Mouse (Mus musculus) retina, embryonic 14.5 days (tissue): Measurements from ENCODE around the gene Btk.
A peak's percentile ranks its signal among the peaks of the same experiment; 100 is the strongest.

Source experiments
- DNase-seq: peaks from one replicate; pipeline ENCODE4 v3.0.0-alpha.2; 2015; ENCODE audit warnings: low spot score

Btk gene

GRCm38 (mm10) chrX:134582888-134583669 lies at the start of gene Btk:
Gene Btk, minus strand, starts transcription at chrX:134583570.
- no peak for DNase-seq

GRCm38 (mm10) chrX:134632710-134633109 lies 49.3 kb upstream of the Btk start:
- DNase-seq: no peak

GRCm38 (mm10) chrX:134628200-134628599 lies 44.8 kb upstream of the Btk start:
- no peak for DNase-seq

GRCm38 (mm10) chrX:134623350-134623749 lies 40.0 kb upstream of the Btk start:
- no peak for DNase-seq

GRCm38 (mm10) chrX:134621685-134622084 lies 38.3 kb upstream of the Btk start:
- no peak for DNase-seq

- peak; percentile 32 for DNase-seq
Measured at GRCm38 (mm10) chrX:134620254-134620865, 37.0 kb upstream of the Btk start.

- peak; percentile 13 for DNase-seq
Measured at GRCm38 (mm10) chrX:134619695-134620094, 36.3 kb upstream of the Btk start.

GRCm38 (mm10) chrX:134614306-134614705 lies 30.9 kb upstream of the Btk start:
- no peak for DNase-seq

GRCm38 (mm10) chrX:134612285-134612959 lies 29.1 kb upstream of the Btk start:
- peak; percentile 64 for DNase-seq

GRCm38 (mm10) chrX:134610984-134611383 lies 27.6 kb upstream of the Btk start:
- no peak for DNase-seq

- DNase-seq: peak; percentile 71
Measured at GRCm38 (mm10) chrX:134609472-134609871, 26.1 kb upstream of the Btk start.

- peak; percentile 59 for DNase-seq
Measured at GRCm38 (mm10) chrX:134601380-134602120, 18.2 kb upstream of the Btk start.

GRCm38 (mm10) chrX:134600659-134601379 lies 17.4 kb upstream of the Btk start, which contains the start of the genes Gla and Hnrnph2:
Gene Gla, minus strand, starts transcription at chrX:134601125.
Gene Hnrnph2, plus strand, starts transcription at chrX:134601179.
- peak; percentile 91 for DNase-seq

- DNase-seq: no peak
Measured at GRCm38 (mm10) chrX:134599922-134600565, 16.7 kb upstream of the Btk start.

- no peak for DNase-seq
Measured at GRCm38 (mm10) chrX:134589836-134590235, 6.5 kb upstream of the Btk start.

GRCm38 (mm10) chrX:134588997-134589396 lies 5.6 kb upstream of the Btk start:
- no peak for DNase-seq

GRCm38 (mm10) chrX:134588261-134588660 lies 4.9 kb upstream of the Btk start:
- DNase-seq: no peak

- DNase-seq: no peak
Measured at GRCm38 (mm10) chrX:134586447-134586846, 3.1 kb upstream of the Btk start.

GRCm38 (mm10) chrX:134585103-134586002 lies 2.0 kb upstream of the Btk start, which contains the start of gene Rpl36a:
Gene Rpl36a, plus strand, starts transcription at chrX:134585654.
- DNase-seq: peak; percentile 94

GRCm38 (mm10) chrX:134582270-134582669 lies 1.1 kb downstream of the Btk start:
- DNase-seq: no peak
